In genomic region chr14:79157451-79158218, GRCm38 (mm10) we compare ENCODE assay signal across 8 mouse cellular contexts.
A peak's percentile ranks its signal among the peaks of the same experiment; 100 is the strongest.
DNase-seq lines count a peak whose midpoint lies in the region; ATAC-seq and TF ChIP-seq lines count a peak whose summit lies in the region.

No protein-coding gene starts in this region.

- H3K4me2 ChIP-seq in midbrain, embryonic 11.5 days: no peak overlapping the region
- H3K4me2 ChIP-seq in intestine, embryonic 16.5 days (ENCODE audit: low read depth, low read length): no peak overlapping the region
- H3K4me2 ChIP-seq in lung, postnatal 0 days (replicated peaks; ENCODE audit: low read depth, low read length): 0 out of 2 replicates have a peak overlapping the region, but pooled peaks have one; percentile 2

- no peak overlapping the region for H3K27ac ChIP-seq in midbrain, embryonic 11.5 days (ENCODE audit: low read depth, low read length)
- no peak overlapping the region; the same call in 1 of the 2 replicates for H3K27ac ChIP-seq in midbrain, embryonic 10.5 days (replicated peaks)
- 0 out of 2 replicates have a peak overlapping the region, but pooled peaks have one; percentile 49 for H3K27ac ChIP-seq in intestine, embryonic 16.5 days (ENCODE audit: low read length)
- peak overlapping the region; percentile 76 for H3K27ac ChIP-seq in lung, postnatal 0 days (ENCODE audit: low read length)

- H3K4me1 ChIP-seq in midbrain, embryonic 11.5 days (ENCODE audit: control insufficient read depth, insufficient read depth, low read length): no peaks in the 10 kb centered on the region
- no peaks in the 10 kb centered on the region for H3K4me1 ChIP-seq in midbrain, embryonic 10.5 days
- 0 out of 2 replicates have a peak, but pooled peaks cover 3% of the 10 kb centered on the region for H3K4me1 ChIP-seq in intestine, embryonic 16.5 days (ENCODE audit: control insufficient read depth, insufficient read depth, low read length)
- peaks cover 20% of the 10 kb centered on the region; the same call in 1 of the 2 replicates for H3K4me1 ChIP-seq in lung, postnatal 0 days (ENCODE audit: insufficient read depth, low read depth, low read length)

- ATAC-seq in midbrain, embryonic 11.5 days (ENCODE audit: low FRiP score): no peak
- ATAC-seq in intestine, embryonic 16.5 days: peak; percentile 48
- peak; percentile 70 for ATAC-seq in lung, postnatal 0 days
- no peak for ATAC-seq in CD4-positive, CD25-positive, alpha-beta regulatory T cell, adult 4 months

- no peak overlapping the region for H3K9ac ChIP-seq in midbrain, embryonic 11.5 days (ENCODE audit: low read length)
- no peak overlapping the region for H3K9ac ChIP-seq in intestine, embryonic 16.5 days (ENCODE audit: low read depth, low read length)
- H3K9ac ChIP-seq in lung, postnatal 0 days (replicated peaks; ENCODE audit: low read depth): no peak overlapping the region

- no peaks in the 10 kb centered on the region for H3K9me3 ChIP-seq in midbrain, embryonic 11.5 days (ENCODE audit: control insufficient read depth, low read length)
- no peaks in the 10 kb centered on the region for H3K9me3 ChIP-seq in midbrain, embryonic 10.5 days (replicated peaks)
- no peaks in the 10 kb centered on the region for H3K9me3 ChIP-seq in intestine, embryonic 16.5 days (ENCODE audit: control insufficient read depth, low read length)
- H3K9me3 ChIP-seq in lung, postnatal 0 days (ENCODE audit: low read length): no peaks in the 10 kb centered on the region

- H3K36me3 ChIP-seq in midbrain, embryonic 11.5 days (ENCODE audit: control insufficient read depth, insufficient read depth, low read length): no peaks in the 10 kb centered on the region
- H3K36me3 ChIP-seq in midbrain, embryonic 10.5 days: no peaks in the 10 kb centered on the region
- H3K36me3 ChIP-seq in intestine, embryonic 16.5 days (ENCODE audit: control insufficient read depth, insufficient read depth, low read length): no peaks in the 10 kb centered on the region
- no peaks in the 10 kb centered on the region for H3K36me3 ChIP-seq in lung, postnatal 0 days (ENCODE audit: insufficient read depth, low read length)

- peak; percentile 79 for DNase-seq in midbrain, embryonic 11.5 days (ENCODE audit: low spot score, missing footprints)
- DNase-seq in midbrain, embryonic 10.5 days (ENCODE audit: low spot score): no peak
- peak; percentile 25 for DNase-seq in gastrocnemius, postnatal 10 days
- DNase-seq in lung, postnatal 0 days (ENCODE audit: low spot score): peak; percentile 83
- no peak for DNase-seq in right cerebral cortex, adult 2 months (ENCODE audit: low spot score in 2 of 2)
- no peak for DNase-seq in spleen, adult 12 weeks (ENCODE audit: low spot score)

- 80% methylated on average over 17 of the region's 17 CpGs for whole genome bisulfite sequencing in midbrain, embryonic 11.5 days
- WGBS in midbrain, embryonic 10.5 days: 78% methylated on average over 15 of the region's 17 CpGs
- 32% methylated on average over 15 of the region's 17 CpGs for WGBS in intestine, embryonic 16.5 days
- WGBS in lung, postnatal 0 days: 11% methylated on average over 14 of the region's 17 CpGs

- no peak overlapping the region for H3K4me3 ChIP-seq in midbrain, embryonic 11.5 days (ENCODE audit: low read depth, low read length)
- H3K4me3 ChIP-seq in midbrain, embryonic 10.5 days: no peak overlapping the region
- no peak overlapping the region for H3K4me3 ChIP-seq in intestine, embryonic 16.5 days (ENCODE audit: low read length)
- H3K4me3 ChIP-seq in lung, postnatal 0 days (ENCODE audit: low read depth, low read length): no peak overlapping the region

- no peaks in the 10 kb centered on the region for H3K27me3 ChIP-seq in midbrain, embryonic 11.5 days (ENCODE audit: control insufficient read depth, insufficient read depth, low read length)
- H3K27me3 ChIP-seq in midbrain, embryonic 10.5 days (ENCODE audit: low read depth, poor library complexity, severe bottlenecking): no peaks in the 10 kb centered on the region
- H3K27me3 ChIP-seq in intestine, embryonic 16.5 days (replicated peaks; ENCODE audit: control insufficient read depth, insufficient read depth, low read length): no peaks in the 10 kb centered on the region
- no peaks in the 10 kb centered on the region for H3K27me3 ChIP-seq in lung, postnatal 0 days (replicated peaks; ENCODE audit: insufficient read depth, low read length)

- peak; percentile 85 for TF ChIP-seq EP300 in lung, postnatal 0 days (IDR thresholded peaks at IDR 0.05)

- no peak for TF ChIP-seq CTCF in lung, postnatal 0 days (IDR thresholded peaks at IDR 0.05)

Comparison
In these comparisons a context has a peak if more than half of its experiments do, and no peak if none do; other contexts are left out.
1. DNase-seq: peak in midbrain, embryonic 11.5 days (single experiment), gastrocnemius, postnatal 10 days (single experiment) and lung, postnatal 0 days (single experiment); none in midbrain, embryonic 10.5 days (single experiment), right cerebral cortex, adult 2 months (0 of 2) and spleen, adult 12 weeks (single experiment).
2. ATAC-seq: peak in intestine, embryonic 16.5 days (single experiment) and lung, postnatal 0 days (single experiment); none in midbrain, embryonic 11.5 days (single experiment) and CD4-positive, CD25-positive, alpha-beta regulatory T cell, adult 4 months (single experiment).
3. H3K27ac ChIP-seq: peak in intestine, embryonic 16.5 days (single experiment) and lung, postnatal 0 days (single experiment); none in midbrain, embryonic 11.5 days (single experiment) and midbrain, embryonic 10.5 days (single experiment).